Mouse (Mus musculus) thymus, postnatal 4 days (tissue): Measurements from ENCODE around the gene Gpalpp1.
A peak's percentile ranks its signal among the peaks of the same experiment; 100 is the strongest.

ENCODE experiments used
- DNase-seq: peaks from one replicate; pipeline ENCODE4 v3.0.0; 2021

The Gpalpp1 gene

GRCm38 (mm10) chr14:76097815-76098214 is 12.7 kb downstream of the Gpalpp1 start:
- no peak for DNase-seq

GRCm38 (mm10) chr14:76097244-76097643 is 13.3 kb downstream of the Gpalpp1 start:
- no peak for DNase-seq

GRCm38 (mm10) chr14:76084188-76084587 is 26.4 kb downstream of the Gpalpp1 start:
- no peak for DNase-seq

- DNase-seq, result no peak
Measured at GRCm38 (mm10) chr14:76082086-76082636, 28.4 kb downstream of the Gpalpp1 start.

GRCm38 (mm10) chr14:76081451-76081850 is 29.1 kb downstream of the Gpalpp1 start:
- peak; percentile 13 for DNase-seq

GRCm38 (mm10) chr14:76077088-76077491 is 33.5 kb downstream of the Gpalpp1 start:
- peak; percentile 34 for DNase-seq

GRCm38 (mm10) chr14:76076602-76077001 is 34.0 kb downstream of the Gpalpp1 start:
- no peak for DNase-seq

- DNase-seq, result no peak
Measured at GRCm38 (mm10) chr14:76075721-76076120, 34.8 kb downstream of the Gpalpp1 start.

GRCm38 (mm10) chr14:76074206-76074605 is 36.4 kb downstream of the Gpalpp1 start:
- DNase-seq, result no peak

GRCm38 (mm10) chr14:76072626-76073025 is 37.9 kb downstream of the Gpalpp1 start:
- DNase-seq, result no peak

GRCm38 (mm10) chr14:76069296-76069695 is 41.3 kb downstream of the Gpalpp1 start:
- DNase-seq, result no peak

GRCm38 (mm10) chr14:76068296-76068695 is 42.3 kb downstream of the Gpalpp1 start:
- no peak for DNase-seq

GRCm38 (mm10) chr14:76067237-76067636 is 43.3 kb downstream of the Gpalpp1 start:
- no peak for DNase-seq

- DNase-seq, result no peak
Measured at GRCm38 (mm10) chr14:76059441-76059840, 51.1 kb downstream of the Gpalpp1 start.

- DNase-seq, result no peak
Measured at GRCm38 (mm10) chr14:76053726-76054125, 56.8 kb downstream of the Gpalpp1 start.

- no peak for DNase-seq
Measured at GRCm38 (mm10) chr14:76051966-76052365, 58.6 kb downstream of the Gpalpp1 start.

GRCm38 (mm10) chr14:76045767-76046166 is 64.8 kb downstream of the Gpalpp1 start:
- DNase-seq, result no peak

GRCm38 (mm10) chr14:76044164-76044557 is 66.4 kb downstream of the Gpalpp1 start:
- no peak for DNase-seq

GRCm38 (mm10) chr14:76043251-76044163 is 67.1 kb downstream of the Gpalpp1 start:
- DNase-seq, result no peak
